Mouse (Mus musculus): Measurements from ENCODE around the gene Dnm3.

The Dnm3 gene

GRCm38 (mm10) chr1:162020766-162021165, 457.1 kb downstream of the Dnm3 start:
- DNase-seq (ENCODE audit: low read depth), result no peak

- no peak for DNase-seq (ENCODE audit: low read depth)
Measured at GRCm38 (mm10) chr1:162020303-162020731, 457.5 kb downstream of the Dnm3 start.

- DNase-seq (ENCODE audit: low read depth), result no peak
Measured at GRCm38 (mm10) chr1:162018601-162018977, 459.2 kb downstream of the Dnm3 start.

- no peak for DNase-seq (ENCODE audit: low read depth)
Measured at GRCm38 (mm10) chr1:162017975-162018600, 459.7 kb downstream of the Dnm3 start.

GRCm38 (mm10) chr1:162016982-162017381, 460.9 kb downstream of the Dnm3 start:
- DNase-seq (ENCODE audit: low read depth), result no peak

GRCm38 (mm10) chr1:162015247-162015862, 462.5 kb downstream of the Dnm3 start:
- no peak for DNase-seq (ENCODE audit: low read depth)

GRCm38 (mm10) chr1:162013561-162013960, 464.3 kb downstream of the Dnm3 start:
- no peak for DNase-seq (ENCODE audit: low read depth)

- no peak for DNase-seq (ENCODE audit: low read depth)
Measured at GRCm38 (mm10) chr1:162011523-162012245, 466.1 kb downstream of the Dnm3 start.

GRCm38 (mm10) chr1:162009086-162009485, 468.7 kb downstream of the Dnm3 start:
- DNase-seq (ENCODE audit: low read depth), result no peak

- no peak for DNase-seq (ENCODE audit: low read depth)
Measured at GRCm38 (mm10) chr1:162008631-162009067, 469.2 kb downstream of the Dnm3 start.

GRCm38 (mm10) chr1:162008208-162008607, 469.6 kb downstream of the Dnm3 start:
- no peak for DNase-seq (ENCODE audit: low read depth)

GRCm38 (mm10) chr1:162006109-162006508, 471.7 kb downstream of the Dnm3 start:
- no peak for DNase-seq (ENCODE audit: low read depth)

- no peak for DNase-seq (ENCODE audit: low read depth)
Measured at GRCm38 (mm10) chr1:162004821-162005770, 472.7 kb downstream of the Dnm3 start.

- no peak for DNase-seq (ENCODE audit: low read depth)
Measured at GRCm38 (mm10) chr1:162004518-162004780, 473.4 kb downstream of the Dnm3 start.

GRCm38 (mm10) chr1:162003729-162004517, 473.9 kb downstream of the Dnm3 start:
- DNase-seq (ENCODE audit: low read depth), result no peak

- no peak for DNase-seq (ENCODE audit: low read depth)
Measured at GRCm38 (mm10) chr1:162001328-162001727, 476.5 kb downstream of the Dnm3 start.

GRCm38 (mm10) chr1:161999882-162000371, 477.9 kb downstream of the Dnm3 start:
- DNase-seq (ENCODE audit: low read depth), result peak; percentile 66

GRCm38 (mm10) chr1:161999338-161999737, 478.5 kb downstream of the Dnm3 start:
- DNase-seq (ENCODE audit: low read depth), result no peak

GRCm38 (mm10) chr1:161998781-161999180, 479.1 kb downstream of the Dnm3 start:
- DNase-seq (ENCODE audit: low read depth), result no peak

GRCm38 (mm10) chr1:161992389-161992788, 485.4 kb downstream of the Dnm3 start:
- DNase-seq (ENCODE audit: low read depth), result no peak

GRCm38 (mm10) chr1:161991846-161992245, 486.0 kb downstream of the Dnm3 start:
- DNase-seq (ENCODE audit: low read depth), result no peak
